Mouse (Mus musculus): ENCODE results near the gene Rph3a. TPM values are rescaled to one million over a fixed set of nuclear protein-coding genes. Genes with fewer than 3 reads are reported as not detected.
"Not testable (repeated sequence)": the region's sequence is repeated elsewhere in the genome, so short reads cannot be mapped to it uniquely, and the experiment has no call there.

The Rph3a gene
- total RNA-seq, 2 experiments from 2014 or later: 0.08 TPM; not detected in 1

DNA sequence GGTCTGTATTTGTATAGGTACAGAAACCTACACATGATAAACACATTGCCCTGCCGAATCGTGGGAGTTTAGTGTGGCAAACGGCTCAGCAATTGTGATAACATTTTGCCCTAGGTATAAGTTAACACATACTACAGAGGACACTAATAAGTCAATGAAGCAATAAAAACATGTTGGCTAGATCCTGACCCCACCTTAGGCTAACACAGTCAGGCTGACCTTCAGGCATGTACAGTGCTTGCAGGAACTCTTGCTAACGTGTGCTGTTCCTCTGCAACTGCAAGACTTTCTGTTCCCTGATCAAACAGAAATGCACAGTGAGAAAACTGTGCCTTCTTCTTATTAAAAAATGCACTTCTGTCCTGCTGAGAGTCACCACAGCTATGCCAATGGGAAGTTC, 85.9 kb downstream of the Rph3a start:
- intact Hi-C loops (cut with DNase I): no loop called here
- no peak for DNase-seq (ENCODE audit: low spot score)

DNA sequence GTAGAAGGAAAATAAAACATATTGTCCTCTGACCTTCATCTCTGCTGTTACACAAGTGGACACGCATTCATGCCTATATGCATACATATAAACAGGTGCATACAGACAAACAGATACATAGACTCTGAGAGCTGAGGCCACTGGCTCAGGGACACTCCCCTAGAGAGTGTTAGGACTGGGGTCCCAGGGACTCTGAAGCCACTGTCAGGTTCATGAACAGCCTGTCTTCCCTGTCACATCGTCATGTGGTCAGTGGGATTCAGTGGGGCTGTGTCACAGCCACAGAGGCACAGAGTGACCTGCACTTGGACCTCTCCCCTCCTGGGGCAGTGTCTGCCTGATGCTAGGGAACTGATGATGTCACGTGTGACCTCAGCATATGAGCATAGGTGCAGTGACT, 89.6 kb downstream of the Rph3a start:
- intact Hi-C loops (cut with DNase I): no loop called here
- DNase-seq (ENCODE audit: low spot score): no peak

DNA sequence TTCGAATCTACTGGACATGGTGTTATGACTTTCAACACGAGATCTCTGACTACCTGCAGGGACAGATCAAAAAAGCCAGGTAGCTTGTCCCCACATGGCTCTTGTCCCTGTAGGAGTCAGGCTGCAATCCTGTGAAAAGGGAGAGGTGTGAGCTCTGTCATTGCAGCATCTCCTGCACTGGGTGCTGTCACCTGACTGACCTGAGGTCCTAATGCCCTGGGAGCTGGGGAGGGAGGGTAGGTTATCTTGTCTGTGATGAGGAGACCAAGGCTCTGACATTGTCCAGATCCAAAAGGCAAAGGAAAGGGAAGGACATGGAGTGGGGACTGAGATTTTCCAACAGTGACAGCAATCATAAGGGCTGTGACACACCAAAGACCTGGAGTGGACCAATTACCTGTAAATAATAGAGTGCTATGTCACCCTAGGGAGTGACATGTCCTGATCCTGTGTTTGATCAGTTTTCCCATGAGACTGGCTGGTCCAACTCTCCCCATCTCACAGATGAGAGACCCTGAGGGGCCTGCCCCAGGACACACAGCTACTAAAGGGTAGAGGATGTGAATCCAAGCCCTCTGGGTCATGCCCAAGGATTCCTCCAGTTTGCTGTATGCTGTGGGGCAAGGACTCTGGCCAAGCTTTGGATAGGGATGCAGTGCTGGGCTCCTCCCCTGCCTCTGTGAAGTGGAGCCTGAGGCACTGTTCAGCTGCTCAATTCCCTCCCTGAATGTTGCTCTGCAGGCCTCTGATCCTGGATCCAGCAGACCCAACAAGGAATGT, 90.5 kb downstream of the Rph3a start:
- DNase-seq (ENCODE audit: low spot score); intact Hi-C loops (cut with DNase I): not testable (repeated sequence)

DNA sequence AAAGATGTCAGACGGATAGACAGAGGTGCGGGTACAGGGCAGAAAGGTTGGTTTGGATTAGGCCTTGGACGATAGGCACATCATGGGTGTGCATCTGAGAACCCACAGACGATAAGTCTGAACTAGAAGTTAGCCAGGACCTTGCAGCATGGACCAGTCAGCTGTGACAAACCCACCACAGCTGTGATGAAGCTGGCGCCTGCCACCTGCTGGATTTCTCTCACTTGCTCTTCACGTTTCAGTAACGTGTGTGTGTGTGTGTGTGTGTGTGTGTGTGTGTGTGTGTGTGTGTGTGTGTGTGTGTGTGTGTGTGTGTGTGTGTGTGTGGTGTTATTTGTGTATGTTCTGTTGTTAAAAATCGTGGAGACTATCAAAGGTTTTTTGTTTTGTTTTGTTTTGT, 95.7 kb downstream of the Rph3a start, which contains the start of gene Oas1d:
TSS of gene Oas1d (plus strand) at position 333 of the 400 bp plus-strand sequence.
- intact Hi-C loops (cut with DNase I); DNase-seq (ENCODE audit: low spot score): not testable (repeated sequence)

DNA sequence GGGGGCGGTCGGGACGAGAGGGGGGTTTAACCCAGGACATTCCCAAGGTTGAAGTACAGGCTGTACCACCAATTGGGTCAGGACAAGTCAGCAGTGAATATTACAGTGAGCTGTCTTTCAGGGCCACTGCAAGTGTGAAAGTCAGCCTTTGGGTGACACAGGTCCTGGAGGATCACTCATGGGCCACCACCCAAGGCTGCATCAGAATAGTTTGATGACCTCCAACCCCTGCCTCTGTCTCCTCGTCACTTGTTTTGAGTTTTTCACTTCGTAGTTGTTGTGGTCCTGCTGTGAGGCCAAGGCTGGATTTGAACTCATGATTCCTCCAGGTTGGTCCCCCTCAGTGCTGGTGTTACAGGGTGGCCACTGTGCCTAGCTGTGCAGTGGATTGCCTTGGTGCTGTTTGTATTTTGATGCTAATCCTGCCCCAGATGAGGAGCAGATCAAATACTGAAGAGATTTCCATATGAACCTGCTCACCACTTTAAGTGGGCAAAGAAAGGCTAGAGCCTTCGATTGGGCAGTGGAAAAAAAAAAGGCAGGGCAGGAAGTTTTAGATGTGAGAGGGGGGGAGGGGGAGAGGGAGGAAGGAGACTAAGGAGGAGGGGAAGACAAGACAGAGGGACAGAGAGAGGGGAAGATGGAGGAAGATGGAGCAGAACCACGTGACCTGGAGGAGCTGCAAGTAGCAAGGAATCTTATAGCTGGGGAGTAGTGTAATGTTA, 101.5 kb downstream of the Rph3a start:
- intact Hi-C loops (cut with DNase I): no loop called here
- no peak for DNase-seq (ENCODE audit: low spot score)

DNA sequence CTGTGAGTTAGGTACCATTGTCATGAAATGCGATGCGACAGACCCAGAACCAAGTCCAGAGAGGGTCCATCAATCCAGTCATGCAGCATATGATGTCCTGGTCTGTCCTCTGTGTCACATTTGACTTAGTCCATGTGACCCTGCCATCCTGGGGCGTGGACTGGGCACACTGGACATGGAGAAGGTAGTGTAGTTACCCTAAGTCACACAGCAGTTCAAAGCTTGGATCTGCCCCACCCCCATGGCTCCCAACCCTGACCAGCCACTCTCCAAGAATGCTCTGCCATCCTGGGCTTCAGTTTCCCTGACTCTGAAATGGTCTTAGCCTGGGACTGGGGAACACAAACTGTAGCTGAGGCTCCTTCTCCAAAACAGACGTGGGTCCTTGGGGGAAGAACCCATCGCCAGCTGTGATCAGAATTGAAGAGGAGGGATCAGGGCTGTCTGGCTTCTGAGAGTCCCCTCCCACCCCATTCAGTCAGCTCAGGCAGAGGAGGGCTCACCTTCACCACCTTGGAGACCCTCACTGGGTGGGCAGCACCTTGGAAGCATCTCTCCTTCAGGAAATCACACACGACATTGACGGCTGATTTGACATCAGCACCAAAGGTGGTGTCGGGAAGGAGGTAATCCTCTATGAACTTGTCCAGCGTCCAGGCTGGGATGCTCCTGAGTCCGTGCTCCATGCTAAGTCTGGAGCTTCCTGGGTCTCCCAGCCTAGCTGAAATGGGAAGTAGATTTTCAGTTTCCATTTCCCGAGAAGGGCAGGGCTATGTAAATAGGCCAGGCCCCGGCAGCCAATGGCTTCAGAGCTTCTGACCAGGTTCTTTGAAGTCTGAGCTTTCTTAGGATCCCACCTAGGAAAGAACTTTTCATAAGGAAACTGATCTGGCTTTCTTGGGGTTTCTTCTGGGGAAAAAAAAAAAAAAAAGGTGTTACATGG, 102.8 kb downstream of the Rph3a start, which contains the start of gene Oas1a:
TSS of gene Oas1a (minus strand) at position 731 of the 943 bp plus-strand sequence.
- DNase-seq (ENCODE audit: low spot score): not testable (repeated sequence)

DNA sequence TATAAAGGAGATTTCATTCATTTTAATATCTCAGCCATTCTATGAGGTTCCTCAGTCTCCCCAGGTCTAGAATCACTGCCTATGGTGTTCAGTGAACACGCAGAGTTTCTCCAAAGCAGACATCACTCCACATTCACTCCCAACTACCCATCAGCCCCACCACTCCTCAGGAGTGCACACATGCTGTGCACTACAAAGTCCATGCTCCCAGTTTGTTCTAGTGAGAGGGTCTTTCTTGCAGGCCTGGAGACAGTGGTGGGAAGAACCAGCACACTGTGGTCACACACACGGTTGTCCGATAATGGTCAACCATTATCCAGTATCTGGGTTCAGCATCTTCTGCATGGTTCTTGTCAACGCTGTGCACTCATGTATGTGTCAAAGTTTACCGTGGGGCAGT, 107.8 kb downstream of the Rph3a start:
- intact Hi-C loops (cut with DNase I): no loop called here
- no peak for DNase-seq (ENCODE audit: low spot score)

More for the DNA sequence above, 102.8 kb downstream of the Rph3a start, which contains the start of gene Oas1a:
- intact Hi-C loops (cut with DNase I): not testable (repeated sequence)

DNA sequence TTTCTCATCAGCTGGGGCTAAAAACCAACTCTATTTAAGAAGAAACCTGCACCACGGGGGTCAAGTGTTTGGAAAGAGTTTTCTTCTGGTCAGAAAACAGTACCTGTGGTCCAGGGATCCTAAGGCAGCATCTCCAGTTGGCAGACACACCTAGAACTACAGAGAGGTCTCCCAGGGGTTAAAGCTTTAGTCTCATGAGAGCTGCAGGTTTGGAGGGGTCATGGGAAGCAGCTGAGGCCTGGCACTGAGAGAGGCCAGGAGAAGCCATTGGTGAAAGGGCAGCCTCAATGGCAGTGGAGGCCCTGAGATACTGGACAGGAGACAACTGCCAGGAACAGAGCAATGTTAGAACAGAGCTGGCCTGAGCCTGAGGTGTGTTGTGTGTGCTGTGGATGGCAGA, 109.2 kb downstream of the Rph3a start:
- intact Hi-C loops (cut with DNase I): no loop called here
- DNase-seq (ENCODE audit: low spot score): no peak

DNA sequence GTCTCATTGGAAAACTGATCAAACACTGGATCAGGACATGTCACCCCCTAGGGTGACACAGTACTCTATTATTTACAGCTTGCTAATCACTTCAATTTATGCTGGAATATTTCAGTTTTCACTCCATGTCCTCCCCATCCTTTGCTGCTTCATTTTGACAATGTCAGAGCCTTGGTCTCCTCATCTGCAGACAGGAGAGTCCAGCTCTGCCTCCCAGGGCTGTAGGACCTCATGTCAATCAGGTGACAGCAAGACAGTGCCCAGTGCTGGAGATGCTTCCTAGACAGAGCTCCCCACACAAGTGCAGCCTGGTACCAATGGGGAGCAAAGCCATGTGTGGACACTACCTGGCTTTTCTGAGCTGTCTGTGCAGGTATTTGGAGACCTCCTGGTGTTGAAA, 111.2 kb downstream of the Rph3a start:
- DNase-seq (ENCODE audit: low spot score): no peak
- intact Hi-C loops (cut with DNase I): loop anchor here (2.0 kb wide), 1 partner anchor 20 kb away; no protein-coding TSS in a partner anchor

DNA sequence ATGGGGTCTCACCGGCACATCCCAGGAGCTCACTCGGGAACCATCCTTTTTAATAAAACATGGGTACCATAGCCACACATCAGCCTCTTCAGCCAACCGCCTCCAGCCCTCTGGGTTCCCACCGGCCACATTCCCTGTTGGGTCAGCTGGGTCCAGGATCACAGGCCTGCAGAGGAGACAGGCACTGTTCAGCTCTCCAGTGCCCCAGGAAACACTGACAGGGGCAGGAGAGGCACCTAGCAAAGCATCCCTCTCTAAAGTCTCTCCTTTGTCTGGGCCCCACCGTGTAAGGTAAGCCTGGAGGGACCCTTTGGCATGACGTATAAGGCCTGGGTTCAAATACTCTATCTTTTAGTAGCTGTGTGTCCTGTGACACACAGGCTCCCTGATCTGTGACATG, 111.6 kb downstream of the Rph3a start:
- DNase-seq (ENCODE audit: low spot score): no peak
- intact Hi-C loops (cut with DNase I): loop anchor here (2.0 kb wide), 1 partner anchor 20 kb away; no protein-coding TSS in a partner anchor

DNA sequence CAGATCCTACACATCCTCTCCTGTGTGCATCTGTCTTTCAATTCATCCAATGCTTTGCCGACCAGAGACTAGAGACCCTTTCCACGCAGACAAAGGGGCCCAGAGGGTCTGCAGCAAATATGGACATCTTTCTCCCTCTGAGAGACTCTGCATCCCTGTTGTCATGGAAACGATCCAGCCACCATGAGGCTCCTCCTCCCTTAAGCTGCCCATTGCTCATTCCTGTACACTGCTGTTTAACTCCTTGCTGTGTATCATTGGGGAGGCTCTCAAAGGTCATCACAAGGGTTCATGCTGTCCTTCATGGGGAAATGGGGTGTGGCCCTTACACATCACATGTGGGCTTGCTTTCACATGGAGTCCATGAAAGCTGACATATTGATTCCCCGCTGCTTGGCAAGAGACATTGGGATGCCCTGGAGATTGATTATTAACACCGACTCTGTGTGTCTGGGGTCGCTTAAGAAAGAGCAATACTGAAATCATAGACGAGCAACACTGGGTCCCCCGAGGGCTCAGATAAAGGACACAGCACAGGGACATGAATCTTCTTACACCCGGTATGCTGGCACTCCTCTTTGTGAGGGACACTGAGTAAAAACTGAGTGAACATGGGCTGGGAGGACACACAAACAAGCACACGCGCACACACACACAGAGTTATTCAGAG, 114.5 kb downstream of the Rph3a start:
- no peak for DNase-seq (ENCODE audit: low spot score)
- intact Hi-C loops (cut with DNase I): no loop called here

DNA sequence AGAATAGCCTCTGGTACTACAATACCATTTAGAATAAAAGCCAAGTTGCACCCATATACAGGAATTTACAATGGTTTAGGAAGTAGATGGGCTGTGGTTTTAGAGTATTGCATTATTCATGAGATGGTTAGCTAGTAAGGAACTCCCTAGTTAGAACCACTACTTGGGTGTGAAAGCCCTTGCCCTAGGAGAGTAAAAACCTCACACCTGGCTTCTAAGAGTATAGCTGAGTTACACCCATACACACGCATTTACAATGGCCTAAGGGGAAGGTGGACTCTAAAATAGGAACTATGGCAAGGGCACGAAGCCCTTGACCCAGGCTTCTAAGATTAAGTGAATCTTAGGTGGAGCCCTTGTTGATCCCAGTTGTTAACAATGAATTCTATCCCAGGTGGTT, 115.2 kb downstream of the Rph3a start:
- DNase-seq (ENCODE audit: low spot score); intact Hi-C loops (cut with DNase I): not testable (repeated sequence)

DNA sequence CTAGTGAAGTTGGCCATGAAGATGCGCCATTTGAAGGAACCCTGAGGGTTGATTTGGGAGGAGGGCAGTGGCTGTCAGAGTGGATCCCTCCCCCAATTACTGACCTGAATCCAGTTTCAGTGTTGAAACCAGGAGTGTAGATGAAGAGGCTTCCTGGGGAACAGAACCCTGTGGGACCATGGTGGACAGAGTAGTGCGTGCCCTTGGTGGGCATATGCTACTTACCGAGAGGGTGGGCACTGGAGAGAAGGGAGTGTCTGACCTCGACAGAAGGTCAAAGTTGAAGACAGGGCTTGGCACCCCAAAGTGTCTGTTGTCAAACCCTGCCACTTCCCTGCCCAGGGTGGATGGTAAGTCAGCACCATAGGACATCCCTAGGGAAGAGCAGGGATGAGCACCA, 116.0 kb downstream of the Rph3a start:
- intact Hi-C loops (cut with DNase I): loop anchor here (2.0 kb wide), 1 partner anchor 109 kb away; no protein-coding TSS in a partner anchor
- not testable (repeated sequence) for DNase-seq (ENCODE audit: low spot score)

DNA sequence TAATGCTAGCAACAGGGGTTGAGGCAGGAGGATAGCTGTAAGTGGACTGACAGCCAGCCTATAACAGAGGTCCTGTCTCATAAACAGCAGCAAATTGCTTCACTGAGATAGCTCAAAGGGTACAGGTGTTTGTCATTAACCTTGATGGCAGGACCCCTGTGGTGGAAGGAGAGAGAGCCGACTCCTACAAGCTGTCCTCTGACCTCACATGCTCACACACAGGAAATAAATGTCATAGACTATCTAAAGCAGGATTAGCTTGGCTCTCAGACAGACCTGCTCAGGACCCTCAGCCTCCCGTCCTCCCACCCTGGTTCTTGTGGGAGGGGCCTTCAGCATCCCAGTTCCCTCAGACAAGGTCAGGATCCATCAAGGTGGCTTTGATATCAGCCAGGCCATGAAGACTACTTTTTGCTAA, 117.6 kb downstream of the Rph3a start:
- intact Hi-C loops (cut with DNase I): loop anchor here (2.0 kb wide), 1 partner anchor 107 kb away; no protein-coding TSS in a partner anchor
- no peak for DNase-seq (ENCODE audit: low spot score)

DNA sequence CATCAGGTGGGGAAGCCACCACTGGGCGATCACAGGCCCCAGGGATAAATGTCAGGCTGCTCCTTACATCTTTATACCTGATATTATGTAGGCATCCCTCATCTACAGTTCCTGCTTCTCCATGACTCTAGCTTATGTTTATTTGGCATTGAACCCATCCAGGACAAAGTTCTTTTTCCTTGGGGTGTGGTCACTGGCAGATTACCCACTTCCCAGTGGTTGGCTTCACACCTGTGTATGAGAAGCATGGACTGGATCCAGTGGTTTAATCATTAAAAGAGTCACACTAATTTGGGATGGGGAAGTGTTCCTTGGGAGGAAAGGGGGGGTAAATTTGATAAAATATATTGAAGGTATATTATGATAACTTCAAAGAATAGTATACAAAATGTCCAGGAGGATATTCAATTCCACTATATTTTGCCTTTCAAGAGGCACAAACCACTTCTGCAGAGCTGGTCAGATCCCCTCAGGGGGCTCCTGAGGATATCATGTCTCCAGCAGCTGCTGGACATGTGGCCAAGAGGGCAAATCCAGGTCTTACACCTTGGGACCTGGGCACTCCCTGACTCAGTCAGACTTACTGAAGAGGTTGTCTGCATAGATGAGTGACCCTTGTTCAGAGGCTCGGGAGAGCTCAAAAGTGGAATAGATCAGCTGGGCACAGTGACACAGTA, 118.2 kb downstream of the Rph3a start:
- not testable (repeated sequence) for DNase-seq (ENCODE audit: low spot score)
- intact Hi-C loops (cut with DNase I): loop anchor here (2.0 kb wide), 1 partner anchor 107 kb away; no protein-coding TSS in a partner anchor

DNA sequence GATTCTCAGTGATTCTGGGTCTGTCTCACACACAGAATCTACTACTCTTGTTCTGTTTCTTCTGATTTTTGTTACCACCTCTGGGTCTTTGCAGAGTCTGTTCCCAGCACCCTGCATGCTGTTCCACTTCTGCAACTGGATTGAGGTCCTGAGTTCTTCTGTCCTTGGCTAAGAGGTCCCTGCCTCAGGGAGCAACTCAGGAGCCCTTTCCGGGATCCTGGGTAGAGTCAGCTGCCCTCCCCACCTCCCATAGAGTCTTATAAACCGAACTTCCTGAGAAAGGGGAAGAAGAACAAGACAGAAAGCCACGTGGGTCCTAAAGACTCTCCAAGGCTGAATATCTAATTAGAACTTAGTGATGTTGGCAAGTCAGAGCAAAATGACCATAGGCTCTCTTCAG, 118.9 kb downstream of the Rph3a start:
- intact Hi-C loops (cut with DNase I): no loop called here
- no peak for DNase-seq (ENCODE audit: low spot score)
